Mouse (Mus musculus): ENCODE results near the gene Cplx3. TPM values are rescaled to one million over a fixed set of nuclear protein-coding genes. Genes with fewer than 3 reads are reported as not detected.
A peak's percentile ranks its signal among the peaks of the same experiment; 100 is the strongest.

Gene Cplx3
- not detected in 2 replicates for polyA plus RNA-seq (2012; ENCODE audit: insufficient read depth, insufficient read length, missing spikeins)

GRCm38 (mm10) chr9:57606139-57606851, at the start of gene Cplx3:
TSS of gene Cplx3 (minus strand) at chr9:57606281.
- Histone ChIP-seq H3K4me3 (ENCODE audit: insufficient read depth, low read depth, low read length) (no peak within 1 kb of the TSS), H3K27ac (replicated peaks; ENCODE audit: low read depth, low read length) (no peak within 1 kb of the TSS), H3K4me1 (ENCODE audit: control insufficient read depth, insufficient read depth, insufficient read length, low read length) (no peaks in the 10 kb centered on the region)

GRCm38 (mm10) chr9:57655749-57656148, 49.7 kb upstream of the Cplx3 start:
- Histone ChIP-seq H3K4me3 (ENCODE audit: insufficient read depth, low read depth, low read length) (no peak overlapping the region), H3K27ac (replicated peaks; ENCODE audit: low read depth, low read length) (no peak overlapping the region), H3K4me1 (ENCODE audit: control insufficient read depth, insufficient read depth, insufficient read length, low read length) (no peaks in the 10 kb centered on the region)

- no peak overlapping the region for H3K4me3 ChIP-seq (ENCODE audit: insufficient read depth, low read depth, low read length)
- H3K27ac ChIP-seq (replicated peaks; ENCODE audit: low read depth, low read length), result no peak overlapping the region
- H3K4me1 ChIP-seq (ENCODE audit: control insufficient read depth, insufficient read depth, insufficient read length, low read length), result no peaks in the 10 kb centered on the region
These were observed 48.9 kb upstream of the Cplx3 start for GRCm38 (mm10) chr9:57654966-57655365.

- Histone ChIP-seq H3K27ac (replicated peaks; ENCODE audit: low read depth, low read length) (peak within 1 kb of the TSS; percentile 48), H3K4me3 (ENCODE audit: insufficient read depth, low read depth, low read length) (no peak within 1 kb of the TSS), H3K4me1 (ENCODE audit: control insufficient read depth, insufficient read depth, insufficient read length, low read length) (no peaks in the 10 kb centered on the region)
These were observed 47.2 kb upstream of the Cplx3 start, which contains the start of gene Csk for GRCm38 (mm10) chr9:57653283-57653682. TSS of gene Csk (minus strand) at chr9:57653631.

- H3K4me1 ChIP-seq (ENCODE audit: control insufficient read depth, insufficient read depth, insufficient read length, low read length), result no peaks in the 10 kb centered on the region
- H3K27ac ChIP-seq (replicated peaks; ENCODE audit: low read depth, low read length), result peak overlapping the region; percentile 48
- H3K4me3 ChIP-seq (ENCODE audit: insufficient read depth, low read depth, low read length), result no peak overlapping the region
These were observed 46.8 kb upstream of the Cplx3 start for GRCm38 (mm10) chr9:57652855-57653254.

GRCm38 (mm10) chr9:57652351-57652750, 46.3 kb upstream of the Cplx3 start:
- H3K4me1 ChIP-seq (ENCODE audit: control insufficient read depth, insufficient read depth, insufficient read length, low read length), result no peaks in the 10 kb centered on the region
- peak overlapping the region; percentile 48 for H3K27ac ChIP-seq (replicated peaks; ENCODE audit: low read depth, low read length)
- no peak overlapping the region for H3K4me3 ChIP-seq (ENCODE audit: insufficient read depth, low read depth, low read length)

GRCm38 (mm10) chr9:57650786-57651311, 44.8 kb upstream of the Cplx3 start:
- H3K4me3 ChIP-seq (ENCODE audit: insufficient read depth, low read depth, low read length), result no peak overlapping the region
- H3K27ac ChIP-seq (replicated peaks; ENCODE audit: low read depth, low read length), result peak overlapping the region; percentile 42
- H3K4me1 ChIP-seq (ENCODE audit: control insufficient read depth, insufficient read depth, insufficient read length, low read length), result no peaks in the 10 kb centered on the region

- H3K27ac ChIP-seq (replicated peaks; ENCODE audit: low read depth, low read length), result peak overlapping the region; percentile 71; the same call in 1 of the 2 replicates
- H3K4me3 ChIP-seq (ENCODE audit: insufficient read depth, low read depth, low read length), result no peak overlapping the region
- H3K4me1 ChIP-seq (ENCODE audit: control insufficient read depth, insufficient read depth, insufficient read length, low read length), result no peaks in the 10 kb centered on the region
These were observed 44.2 kb upstream of the Cplx3 start for GRCm38 (mm10) chr9:57650130-57650785.

GRCm38 (mm10) chr9:57647286-57648108, 41.4 kb upstream of the Cplx3 start:
- Histone ChIP-seq H3K4me3 (ENCODE audit: insufficient read depth, low read depth, low read length) (0 out of 2 replicates have a peak overlapping the region, but pooled peaks have one; percentile 0), H3K4me1 (ENCODE audit: control insufficient read depth, insufficient read depth, insufficient read length, low read length) (peaks cover 8% of the 10 kb centered on the region), H3K27ac (replicated peaks; ENCODE audit: low read depth, low read length) (peak overlapping the region; percentile 35; the same call in 1 of the 2 replicates)

GRCm38 (mm10) chr9:57646551-57647103, 40.5 kb upstream of the Cplx3 start:
- H3K27ac ChIP-seq (replicated peaks; ENCODE audit: low read depth, low read length), result peak overlapping the region; percentile 35
- H3K4me3 ChIP-seq (ENCODE audit: insufficient read depth, low read depth, low read length), result 0 out of 2 replicates have a peak overlapping the region, but pooled peaks have one; percentile 0
- H3K4me1 ChIP-seq (ENCODE audit: control insufficient read depth, insufficient read depth, insufficient read length, low read length), result peaks cover 12% of the 10 kb centered on the region

GRCm38 (mm10) chr9:57644944-57645893, 39.1 kb upstream of the Cplx3 start:
- peak overlapping the region; percentile 79 for H3K4me3 ChIP-seq (ENCODE audit: insufficient read depth, low read depth, low read length)
- H3K4me1 ChIP-seq (ENCODE audit: control insufficient read depth, insufficient read depth, insufficient read length, low read length), result peaks cover 24% of the 10 kb centered on the region
- peak overlapping the region; percentile 93 for H3K27ac ChIP-seq (replicated peaks; ENCODE audit: low read depth, low read length)

GRCm38 (mm10) chr9:57644442-57644943, 38.4 kb upstream of the Cplx3 start:
- Histone ChIP-seq H3K4me1 (ENCODE audit: control insufficient read depth, insufficient read depth, insufficient read length, low read length) (peaks cover 30% of the 10 kb centered on the region), H3K27ac (replicated peaks; ENCODE audit: low read depth, low read length) (peak overlapping the region; percentile 59), H3K4me3 (ENCODE audit: insufficient read depth, low read depth, low read length) (peak overlapping the region; percentile 79)

- Histone ChIP-seq H3K4me3 (ENCODE audit: insufficient read depth, low read depth, low read length) (peak overlapping the region; percentile 79), H3K4me1 (ENCODE audit: control insufficient read depth, insufficient read depth, insufficient read length, low read length) (peaks cover 36% of the 10 kb centered on the region), H3K27ac (replicated peaks; ENCODE audit: low read depth, low read length) (peak overlapping the region; percentile 17)
These were observed 37.7 kb upstream of the Cplx3 start for GRCm38 (mm10) chr9:57643856-57644180.

Data from brown adipose tissue, adult 24 weeks (tissue).